Mouse (Mus musculus): ENCODE data around the gene Arl2.

GRCm38 (mm10) chr19:6124898-6125297 lies 16.4 kb downstream of the Arl2 start:
- TF ChIP-seq CTCF (IDR thresholded peaks at IDR 0.05; ENCODE audit: low read depth, low read length) (no peak), POLR2A (IDR thresholded peaks at IDR 0.05; ENCODE audit: insufficient read depth, low read length) (no peak)

All from ES-Bruce4 (cell line).